Mouse (Mus musculus) left cerebral cortex, adult 9 months (tissue): Measurements from ENCODE around the gene Cit.

Experiments
- DNase-seq, 2 experiments: peaks; one replicate each; pipeline ENCODE4 v3.0.0; 2022; ENCODE audit warnings: low spot score in 2 of 2

The Cit gene

DNA sequence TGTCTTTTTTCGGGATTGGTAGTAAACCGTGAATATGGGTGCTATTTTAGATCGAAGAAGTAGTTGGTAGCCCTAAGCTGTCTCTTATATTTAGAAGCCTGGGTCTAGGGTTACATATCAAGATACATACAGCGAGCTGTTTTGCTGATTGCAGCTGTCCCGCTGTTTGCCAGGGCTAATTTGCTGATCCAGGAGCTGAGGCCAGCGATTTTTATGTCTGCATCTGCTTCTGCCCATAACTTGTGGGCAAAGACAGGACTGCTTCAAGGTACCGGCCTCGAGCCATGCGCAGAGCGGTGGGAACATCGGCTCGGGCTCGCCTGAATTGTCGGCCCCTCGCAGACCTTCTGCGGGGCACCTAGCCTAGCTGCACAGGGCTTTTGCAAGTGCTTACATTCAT lies 191.4 kb downstream of the Cit start:
- no peak for DNase-seq

DNA sequence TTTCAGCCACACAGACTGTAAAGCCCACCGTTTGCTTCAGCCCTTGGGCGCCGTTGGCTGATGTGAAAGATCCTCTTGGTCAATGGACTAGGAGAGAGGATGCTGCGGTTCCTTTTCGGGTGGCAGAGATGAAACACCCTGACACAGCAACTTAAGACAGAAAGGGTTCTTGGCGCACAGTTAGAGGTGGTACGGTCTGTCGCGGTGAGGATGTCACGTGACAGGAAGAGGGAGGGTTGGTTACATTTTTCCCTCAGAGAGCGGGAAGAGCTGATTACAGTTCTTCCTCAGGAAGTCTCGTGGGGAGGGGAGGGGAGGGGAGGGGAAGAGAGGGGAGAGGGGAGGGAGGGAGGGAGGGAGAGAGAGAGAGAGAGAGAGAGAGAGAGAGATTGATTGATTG lies 192.7 kb downstream of the Cit start:
- no peak for DNase-seq

DNA sequence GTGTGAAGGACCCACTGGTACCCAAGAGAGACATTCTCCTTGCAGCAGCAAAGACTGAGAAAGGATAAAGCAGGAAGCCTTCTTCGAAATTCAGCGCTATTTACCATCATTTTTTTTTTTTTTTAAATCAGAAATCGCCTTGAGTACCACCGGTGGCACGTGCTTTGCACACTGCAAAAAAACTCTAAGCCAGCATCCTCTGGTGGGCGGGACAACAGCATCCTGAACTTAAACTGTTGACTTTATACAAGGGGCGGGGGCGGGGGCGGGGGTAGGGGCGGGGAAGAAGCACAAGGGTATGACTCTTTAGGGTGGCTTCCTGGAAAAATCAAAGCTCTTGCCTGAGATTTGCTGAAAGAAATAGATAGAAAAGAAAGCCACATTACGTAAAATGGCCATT lies 194.6 kb downstream of the Cit start:
- DNase-seq: no peak

DNA sequence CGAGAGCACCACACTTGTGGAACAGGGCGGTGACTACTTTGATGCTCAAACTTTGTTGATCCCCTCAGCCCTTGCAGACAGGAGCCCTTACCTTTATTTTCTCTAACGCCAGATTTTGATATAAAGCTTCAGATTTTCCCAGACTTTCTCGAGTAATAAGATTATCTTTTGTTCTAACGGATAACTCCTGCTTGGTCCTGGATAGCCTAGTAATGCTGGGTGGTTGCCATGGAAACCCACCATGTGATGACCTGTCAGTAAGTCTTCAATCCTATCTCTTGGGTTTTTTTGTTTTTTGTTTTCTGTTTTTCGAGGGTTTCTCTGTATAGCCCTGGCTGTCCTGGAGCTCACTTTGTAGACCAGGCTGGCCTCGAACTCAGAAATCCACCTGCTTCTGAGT lies 197.2 kb downstream of the Cit start:
- DNase-seq: no peak

DNA sequence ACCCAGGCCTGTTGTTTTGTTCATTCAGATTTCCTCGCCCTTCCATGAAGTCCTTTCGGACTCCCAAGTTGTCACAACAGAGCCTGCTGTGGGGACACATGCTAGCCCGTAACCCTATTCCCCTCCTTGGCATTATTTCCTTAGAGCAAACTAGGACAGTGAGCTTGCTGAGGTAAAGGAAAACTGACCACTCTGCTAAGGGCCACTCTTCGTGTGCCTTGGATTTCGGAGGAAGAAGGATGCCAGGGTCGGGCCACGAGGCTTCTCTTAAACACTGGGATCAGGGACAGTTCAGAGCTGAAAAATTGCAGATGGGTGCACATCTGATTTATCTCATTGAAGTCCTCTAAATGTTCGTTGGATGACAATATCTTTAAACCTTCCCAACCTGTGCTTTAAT lies 200.5 kb downstream of the Cit start:
- no peak for DNase-seq

DNA sequence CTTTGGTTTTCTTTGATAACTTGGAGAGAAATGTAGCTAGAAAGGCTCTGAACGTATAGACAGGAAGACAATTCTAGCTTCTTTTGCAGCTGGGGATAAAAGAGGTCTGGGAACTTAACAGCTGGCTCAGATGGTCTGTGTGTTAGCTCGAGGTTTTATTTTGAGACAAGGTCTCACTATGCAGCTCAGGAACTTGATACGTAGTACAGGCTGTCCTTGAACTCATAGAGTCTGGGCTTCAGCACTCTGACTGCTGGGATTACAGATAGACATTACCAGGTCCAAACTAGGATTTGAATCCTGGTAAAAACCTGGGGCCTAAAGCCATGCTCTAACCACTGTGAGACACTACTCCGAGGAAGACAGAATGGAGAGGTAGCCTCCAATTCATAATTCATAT lies 201.2 kb downstream of the Cit start:
- no peak for DNase-seq

DNA sequence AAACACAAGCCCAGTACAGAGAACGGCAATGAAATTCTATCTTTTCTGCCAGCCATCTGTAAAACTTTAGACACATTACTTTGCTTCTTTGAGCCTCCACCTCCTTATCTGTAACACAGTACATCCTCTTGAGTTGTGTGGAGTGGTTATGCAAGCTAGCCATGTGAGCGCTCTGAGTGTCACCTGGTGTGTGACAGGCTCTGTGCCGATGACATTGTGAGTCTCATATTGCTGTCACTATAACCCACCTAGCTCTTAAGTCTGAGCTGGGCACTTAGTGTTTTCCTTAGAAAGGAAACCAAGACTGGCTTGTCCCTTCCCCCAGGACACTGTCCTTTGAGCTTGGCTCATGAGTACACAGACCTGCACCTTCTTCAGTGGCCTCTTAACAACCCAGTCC lies 203.2 kb downstream of the Cit start:
- DNase-seq: no peak

DNA sequence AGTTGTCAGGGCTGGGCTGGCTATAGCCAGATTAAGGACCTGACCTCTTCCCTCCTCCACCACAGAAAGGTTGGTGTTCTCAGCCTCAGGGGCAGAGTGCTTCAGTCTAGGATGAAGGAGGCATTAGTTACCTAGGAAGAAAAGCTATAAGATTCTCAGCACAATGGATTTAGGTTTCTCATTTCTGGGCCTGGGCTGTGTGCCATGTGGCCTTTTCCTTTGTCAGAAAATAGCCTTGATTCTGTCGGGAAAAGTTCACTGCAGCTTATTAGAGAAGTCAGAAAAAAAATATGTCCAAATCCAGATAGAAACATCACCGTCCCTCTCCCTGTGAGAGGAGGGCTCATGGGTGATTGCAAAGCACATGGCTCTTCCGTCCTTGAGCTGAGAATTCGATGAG lies 204.7 kb downstream of the Cit start:
- DNase-seq: no peak

DNA sequence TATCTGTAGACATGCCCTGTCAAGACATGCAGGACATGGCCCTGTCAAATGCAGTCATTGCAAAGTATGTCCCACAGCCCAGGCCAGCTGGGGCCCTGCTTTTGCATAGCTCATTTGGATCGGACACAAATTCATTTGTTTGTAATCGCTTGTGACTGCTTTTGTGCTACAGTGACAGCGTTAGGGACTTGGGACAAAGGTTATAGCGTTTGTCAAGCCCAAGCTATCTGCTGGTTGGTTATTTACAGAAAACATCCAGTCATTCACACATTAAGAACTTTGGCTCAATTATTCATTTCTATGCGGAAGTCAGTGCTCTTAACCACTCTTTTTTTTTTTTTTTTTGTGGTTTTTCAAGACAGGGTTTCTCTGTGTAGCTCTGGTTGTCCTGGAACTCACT lies 207.1 kb downstream of the Cit start:
- no peak for DNase-seq

DNA sequence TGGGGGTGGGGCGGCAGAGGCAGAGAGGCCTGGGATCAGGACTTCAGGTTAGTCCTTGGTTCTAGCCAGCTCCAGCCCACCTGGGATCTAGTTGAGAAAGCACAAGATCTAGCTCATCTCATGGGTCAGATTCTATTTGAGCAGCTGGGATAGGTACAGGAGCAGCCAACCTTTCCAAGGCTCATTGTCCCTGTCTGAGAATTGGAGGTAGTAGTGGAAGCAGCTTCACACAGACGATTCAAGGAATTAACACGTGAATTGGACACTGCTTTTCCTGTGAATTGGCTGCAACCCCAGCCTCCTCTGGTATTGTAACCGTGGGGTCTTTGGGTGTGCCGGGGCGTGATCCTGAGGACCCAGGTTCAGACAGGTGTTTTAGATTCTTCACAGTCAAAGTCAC lies 207.7 kb downstream of the Cit start:
- DNase-seq: no peak
